Mouse (Mus musculus) ES-Bruce4 (cell line): ENCODE measurements around the gene Iqce. TPM values are rescaled to one million over a fixed set of nuclear protein-coding genes. Genes with fewer than 3 reads are reported as not detected.

Experiments used
- H3K27ac ChIP-seq: 2 replicates; pipeline ENCODE4 v1.5.1; 2012; ENCODE audit warnings: low read length, inconsistent platforms; ENCODE audit not compliant: insufficient read depth
- H3K27me3 ChIP-seq: 2 replicates; pipeline ENCODE4 v1.6.1; 2012; ENCODE audit warnings: mild to moderate bottlenecking, low read length, inconsistent platforms; ENCODE audit not compliant: control insufficient read depth, poor library complexity, insufficient read depth, severe bottlenecking
- H3K36me3 ChIP-seq: 2 replicates; pipeline ENCODE4 v1.6.1; 2012; ENCODE audit warnings: inconsistent platforms, mild to moderate bottlenecking, low read length, moderate library complexity; ENCODE audit not compliant: control insufficient read depth, poor library complexity, insufficient read depth, severe bottlenecking
- H3K4me1 ChIP-seq: one replicate; pipeline ENCODE4 v1.8.1; 2011; ENCODE audit warnings: low read length; ENCODE audit not compliant: control insufficient read depth, insufficient read depth
- H3K4me3 ChIP-seq: 2 replicates; pipeline ENCODE4 v1.5.1; 2011; ENCODE audit warnings: low read depth, mild to moderate bottlenecking, low read length
- H3K9ac ChIP-seq: 2 replicates; pipeline ENCODE4 v1.6.1; 2012; ENCODE audit warnings: low read depth, mild to moderate bottlenecking, inconsistent platforms; ENCODE audit not compliant: poor library complexity, severe bottlenecking
- H3K9me3 ChIP-seq: replicated peaks from 2 replicates; pipeline ENCODE4 v1.6.1; 2012; ENCODE audit warnings: mild to moderate bottlenecking, low read length, inconsistent platforms; ENCODE audit not compliant: control insufficient read depth, poor library complexity, insufficient read depth, severe bottlenecking
- CTCF ChIP-seq: IDR thresholded peaks from one replicate; pipeline ENCODE4 v1.8.1; 2011; ENCODE audit warnings: low read depth, low read length
- EP300 ChIP-seq: IDR thresholded peaks from 2 replicates; pipeline ENCODE4 v1.6.1; 2011; ENCODE audit warnings: low read depth, low read length; ENCODE audit not compliant: insufficient read depth
- POLR2A ChIP-seq: IDR thresholded peaks from one replicate; pipeline ENCODE4 v1.8.1; 2011; ENCODE audit warnings: low read length; ENCODE audit not compliant: insufficient read depth
- polyA plus RNA-seq: library from polyadenylated mRNA; stranded (reverse); fragments of >200 nt; gene quantifications from 2 replicates; pipeline ENCODE4 v1.2.4, GENCODE M21; 2011; ENCODE audit warnings: low read depth; ENCODE audit not compliant: missing spikeins, insufficient read depth, insufficient read length

The Iqce gene
- polyA plus RNA-seq, 1 experiment = 11.0 TPM

- no peak overlapping the region for H3K27ac ChIP-seq
- H3K4me3 ChIP-seq = no peak overlapping the region
- H3K4me1 ChIP-seq = peaks cover 4% of the 10 kb centered on the region
- H3K27me3 ChIP-seq = no peaks in the 10 kb centered on the region
- no peak overlapping the region for H3K9ac ChIP-seq
- no peaks in the 10 kb centered on the region for H3K36me3 ChIP-seq
- no peaks in the 10 kb centered on the region for H3K9me3 ChIP-seq
- TF ChIP-seq EP300 (no peak), CTCF (no peak), POLR2A (no peak)
Observed at GRCm38 (mm10) chr5:140615321-140616109, 86.7 kb downstream of the Iqce start.

- no peaks in the 10 kb centered on the region for H3K36me3 ChIP-seq
- TF ChIP-seq CTCF = no peak
- no peak for TF ChIP-seq EP300
- TF ChIP-seq POLR2A = no peak
- no peaks in the 10 kb centered on the region for H3K27me3 ChIP-seq
- H3K9me3 ChIP-seq = no peaks in the 10 kb centered on the region
- H3K4me3 ChIP-seq = no peak overlapping the region
- peaks cover 4% of the 10 kb centered on the region for H3K4me1 ChIP-seq
- H3K9ac ChIP-seq = no peak overlapping the region
- no peak overlapping the region for H3K27ac ChIP-seq
Observed at GRCm38 (mm10) chr5:140614837-140615236, 87.3 kb downstream of the Iqce start.

- Histone ChIP-seq H3K4me3 (no peak overlapping the region), H3K27ac (no peak overlapping the region), H3K36me3 (no peaks in the 10 kb centered on the region), H3K27me3 (no peaks in the 10 kb centered on the region), H3K4me1 (peaks cover 4% of the 10 kb centered on the region), H3K9ac (no peak overlapping the region), H3K9me3 (no peaks in the 10 kb centered on the region)
- no peak for TF ChIP-seq CTCF
- no peak for TF ChIP-seq POLR2A
- TF ChIP-seq EP300 = no peak
Observed at GRCm38 (mm10) chr5:140614141-140614540, 88.0 kb downstream of the Iqce start.

- H3K9ac ChIP-seq = no peak overlapping the region
- H3K9me3 ChIP-seq = no peaks in the 10 kb centered on the region
- peaks cover 4% of the 10 kb centered on the region for H3K4me1 ChIP-seq
- no peaks in the 10 kb centered on the region for H3K36me3 ChIP-seq
- peaks cover 2% of the 10 kb centered on the region; the same call in 1 of the 2 replicates for H3K27me3 ChIP-seq
- H3K4me3 ChIP-seq = peak overlapping the region; percentile 8; the same call in 1 of the 2 replicates
- TF ChIP-seq EP300 = no peak
- no peak for TF ChIP-seq CTCF
- no peak for TF ChIP-seq POLR2A
- no peak overlapping the region for H3K27ac ChIP-seq
Observed at GRCm38 (mm10) chr5:140612191-140612590, 90.0 kb downstream of the Iqce start.

Other genes with a start within 250 kb of the Iqce start
- gene Chst12, start 196.8 kb downstream of the Iqce start, polyA plus RNA-seq = 14.6 and 18.5 TPM in 2 replicates
- not detected in 2 replicates for gene Grifin, start 137.3 kb downstream of the Iqce start, polyA plus RNA-seq
- gene Lfng, start 95.1 kb downstream of the Iqce start, polyA plus RNA-seq = 4.1 and 4.4 TPM in 2 replicates
- gene Ttyh3, start 53.3 kb downstream of the Iqce start, polyA plus RNA-seq = 19.1 and 21.4 TPM in 2 replicates
- gene Brat1, start 2.6 kb upstream of the Iqce start, polyA plus RNA-seq = 9.3 and 9.6 TPM in 2 replicates
- 0.60 and 0.64 TPM in 2 replicates for gene Amz1, start 21.7 kb upstream of the Iqce start, polyA plus RNA-seq
- 29.9 and 34.1 TPM in 2 replicates for gene Gna12, start 128.1 kb upstream of the Iqce start, polyA plus RNA-seq